Mouse (Mus musculus) hindbrain, postnatal 0 days (tissue): ENCODE data around the gene Psmg4. TPM values are rescaled to one million over a fixed set of nuclear protein-coding genes. Genes with fewer than 3 reads are reported as not detected.

Source experiments
- ATAC-seq: fragments of 200-750 bp; cut with Nextera tagmentation; 2 replicates; pipeline ENCODE4 v1.8.0; 2017; ENCODE audit warnings: mild to moderate bottlenecking, moderate TSS enrichment, moderate library complexity
- DNase-seq: peaks from one replicate; pipeline ENCODE4 v3.0.0-alpha.2; 2015; ENCODE audit warnings: low spot score
- H3K27ac ChIP-seq: fragments of 300-500 bp; sonication (generic); 2 replicates; pipeline ENCODE4 v1.5.1; 2014; ENCODE audit warnings: mild to moderate bottlenecking
- H3K27me3 ChIP-seq: fragments of 300-500 bp; sonication (generic); 2 replicates; pipeline ENCODE4 v1.6.1; 2014; ENCODE audit warnings: low read length, mixed read lengths; ENCODE audit not compliant: insufficient read depth
- H3K36me3 ChIP-seq: fragments of 300-500 bp; sonication (generic); 2 replicates; pipeline ENCODE4 v1.6.1; 2014; ENCODE audit warnings: low read length, mixed read lengths; ENCODE audit not compliant: insufficient read depth
- H3K4me1 ChIP-seq: fragments of 300-500 bp; sonication (generic); 2 replicates; pipeline ENCODE4 v1.6.1; 2014; ENCODE audit warnings: antibody characterized with exemption, low read length, mixed read lengths; ENCODE audit not compliant: insufficient read depth
- H3K4me2 ChIP-seq: fragments of 300-500 bp; sonication (generic); 2 replicates; pipeline ENCODE4 v1.6.1; 2014; ENCODE audit warnings: low read depth, mild to moderate bottlenecking, low read length, moderate library complexity, mixed read lengths
- H3K4me3 ChIP-seq: fragments of 300-500 bp; sonication (generic); 2 replicates; pipeline ENCODE4 v1.5.1; 2014; ENCODE audit warnings: low read length
- H3K9ac ChIP-seq: fragments of 300-500 bp; sonication (generic); replicated peaks from 2 replicates; pipeline ENCODE4 v1.6.1; 2014; ENCODE audit warnings: mild to moderate bottlenecking, low read length, moderate library complexity, mixed read lengths
- H3K9me3 ChIP-seq: fragments of 300-500 bp; sonication (generic); 2 replicates; pipeline ENCODE4 v1.6.1; 2016; ENCODE audit warnings: low read length, mixed read lengths
- CTCF ChIP-seq: IDR thresholded peaks from 2 replicates; pipeline ENCODE4 v1.5.1; 2016; ENCODE audit warnings: antibody characterized with exemption, control low read depth, low read depth
- WGBS: fragments of 180-500 bp; shearing (Covaris S2); extraction: QIAGEN DNeasy Blood & Tissue Kit; methylation state at CpG from one replicate; pipeline ENCODE4 v1.1.7; 2014; 5-methylcytosine and 5-hydroxymethylcytosine counted together
- polyA plus RNA-seq: library from polyadenylated mRNA; unstranded; fragments of >200 nt; fragmentation: Nextera tagmentation; extraction: Ambion mirVana; gene quantifications from 2 replicates; pipeline ENCODE4 v1.2.1, GENCODE M21; 2015
- total RNA-seq: library from RNA; depleted of rRNA; stranded (reverse); fragments of >200 nt; gene quantifications from 2 replicates; pipeline ENCODE4 v1.2.3, GENCODE M21; 2014

Psmg4 gene
- total and polyA plus RNA-seq, 2 experiments from 2014 or later = 75.9 to 88.5 TPM

GRCm38 (mm10) chr13:34125711-34126110 is 37.1 kb upstream of the Psmg4 start:
- H3K4me3 ChIP-seq = peak overlapping the region; percentile 34
- peak overlapping the region; percentile 77 for H3K4me2 ChIP-seq
- peak overlapping the region; percentile 56 for H3K9ac ChIP-seq
- peaks cover 13% of the 10 kb centered on the region; the same call in 1 of the 2 replicates for H3K4me1 ChIP-seq
- H3K9me3 ChIP-seq = no peaks in the 10 kb centered on the region
- WGBS = 13% methylated on average over 4 of the region's 4 CpGs
- no peak for ATAC-seq
- H3K36me3 ChIP-seq = peaks cover 4% of the 10 kb centered on the region; the same call in 1 of the 2 replicates
- DNase-seq = peak; percentile 49
- H3K27me3 ChIP-seq = no peaks in the 10 kb centered on the region
- no peak for TF ChIP-seq CTCF
- H3K27ac ChIP-seq = peak overlapping the region; percentile 2; the same call in 1 of the 2 replicates

GRCm38 (mm10) chr13:34128276-34129114 is 34.3 kb upstream of the Psmg4 start:
- H3K36me3 ChIP-seq = peaks cover 4% of the 10 kb centered on the region; the same call in 1 of the 2 replicates
- TF ChIP-seq CTCF = no peak
- H3K4me1 ChIP-seq = peaks cover 19% of the 10 kb centered on the region; the same call in 1 of the 2 replicates
- no peak for ATAC-seq
- DNase-seq = peak; percentile 37
- 17% methylated on average over 9 of the region's 9 CpGs for WGBS
- peak overlapping the region; percentile 94 for H3K4me2 ChIP-seq
- peak overlapping the region; percentile 80 for H3K9ac ChIP-seq
- peak overlapping the region; percentile 99 for H3K27ac ChIP-seq
- no peaks in the 10 kb centered on the region for H3K27me3 ChIP-seq
- H3K9me3 ChIP-seq = no peaks in the 10 kb centered on the region
- H3K4me3 ChIP-seq = peak overlapping the region; percentile 70

GRCm38 (mm10) chr13:34129485-34130225 is 33.1 kb upstream of the Psmg4 start:
- Histone ChIP-seq H3K4me1 (peaks cover 16% of the 10 kb centered on the region; the same call in 1 of the 2 replicates), H3K36me3 (peaks cover under 1% of the 10 kb centered on the region; the same call in 1 of the 2 replicates), H3K4me3 (peak overlapping the region; percentile 70), H3K9me3 (no peaks in the 10 kb centered on the region), H3K4me2 (peak overlapping the region; percentile 94), H3K27ac (peak overlapping the region; percentile 99), H3K27me3 (no peaks in the 10 kb centered on the region), H3K9ac (peak overlapping the region; percentile 80)
- WGBS = under 1% methylated on average over 30 of the region's 31 CpGs
- peak; percentile 0; the same call in 1 of the 2 replicates for ATAC-seq
- peak; percentile 26; the same call in 1 of the 2 replicates for TF ChIP-seq CTCF
- peak; percentile 88 for DNase-seq

GRCm38 (mm10) chr13:34130226-34130731 is 32.5 kb upstream of the Psmg4 start, which contains the start of gene Tubb2b:
Gene Tubb2b (minus strand): TSS chr13:34130466.
- DNase-seq (peak; percentile 100), ATAC-seq (peak; percentile 93)
- no peaks in the 10 kb centered on the region for H3K36me3 ChIP-seq
- no peak for TF ChIP-seq CTCF
- peak within 1 kb of the TSS; percentile 80 for H3K9ac ChIP-seq
- H3K9me3 ChIP-seq = no peaks in the 10 kb centered on the region
- under 1% methylated on average over 26 of the region's 26 CpGs for WGBS
- H3K4me2 ChIP-seq = peak within 1 kb of the TSS; percentile 94
- peaks cover 11% of the 10 kb centered on the region; the same call in 1 of the 2 replicates for H3K4me1 ChIP-seq
- H3K27ac ChIP-seq = peak within 1 kb of the TSS; percentile 99
- H3K27me3 ChIP-seq = no peaks in the 10 kb centered on the region
- H3K4me3 ChIP-seq = peak within 1 kb of the TSS; percentile 70

GRCm38 (mm10) chr13:34131011-34131707 is 31.6 kb upstream of the Psmg4 start:
- DNase-seq (peak; percentile 92), ATAC-seq (peak; percentile 64)
- WGBS = 0% methylated on average over 24 of the region's 24 CpGs
- Histone ChIP-seq H3K9ac (peak overlapping the region; percentile 80), H3K4me2 (peak overlapping the region; percentile 94), H3K36me3 (no peaks in the 10 kb centered on the region), H3K9me3 (no peaks in the 10 kb centered on the region), H3K27me3 (no peaks in the 10 kb centered on the region), H3K4me3 (peak overlapping the region; percentile 70), H3K27ac (peak overlapping the region; percentile 99), H3K4me1 (peaks cover 15% of the 10 kb centered on the region; the same call in 1 of the 2 replicates)
- TF ChIP-seq CTCF = no peak

- Histone ChIP-seq H3K9me3 (no peaks in the 10 kb centered on the region), H3K4me2 (peak overlapping the region; percentile 94), H3K4me1 (peaks cover 20% of the 10 kb centered on the region), H3K27me3 (no peaks in the 10 kb centered on the region), H3K27ac (peak overlapping the region; percentile 99), H3K36me3 (no peaks in the 10 kb centered on the region), H3K9ac (peak overlapping the region; percentile 80), H3K4me3 (peak overlapping the region; percentile 70)
- TF ChIP-seq CTCF = peak; percentile 62
- ATAC-seq = peak; percentile 54
- DNase-seq = peak; percentile 90
- 0% methylated on average over 10 of the region's 10 CpGs for WGBS
Observed at GRCm38 (mm10) chr13:34131708-34132060, 31.1 kb upstream of the Psmg4 start.
